Mouse (Mus musculus) neural tube, embryonic 13.5 days (tissue): ENCODE measurements at regions not wholly inside any gene's neighbourhood (a gene's known extent, or its start where the extent isn't known, plus 50 kb on each side); places are given as distances from the start of the nearest gene placed in this dataset.

Experiments used
- ATAC-seq: fragments of 200-750 bp; cut with Nextera tagmentation; 2 replicates; pipeline ENCODE4 v1.8.0; 2017; ENCODE audit warnings: low read depth, mild to moderate bottlenecking, moderate TSS enrichment, moderate library complexity
- H3K27ac ChIP-seq: fragments of 300-500 bp; sonication (generic); replicated peaks from 2 replicates; pipeline ENCODE4 v1.5.1; 2015; ENCODE audit warnings: moderate library complexity, mild to moderate bottlenecking, inconsistent platforms
- H3K27me3 ChIP-seq: fragments of 300-500 bp; sonication (generic); 2 replicates; pipeline ENCODE4 v1.6.1; 2015; ENCODE audit warnings: mild to moderate bottlenecking, inconsistent platforms
- H3K36me3 ChIP-seq: fragments of 300-500 bp; sonication (generic); 2 replicates; pipeline ENCODE4 v1.6.1; 2015; ENCODE audit warnings: mild to moderate bottlenecking, inconsistent platforms
- H3K4me1 ChIP-seq: fragments of 300-500 bp; sonication (generic); replicated peaks from 2 replicates; pipeline ENCODE4 v1.6.1; 2015; ENCODE audit warnings: inconsistent platforms
- H3K4me2 ChIP-seq: fragments of 300-500 bp; sonication (generic); 2 replicates; pipeline ENCODE4 v1.6.1; 2015; ENCODE audit warnings: inconsistent platforms, mild to moderate bottlenecking, moderate library complexity
- H3K4me3 ChIP-seq: fragments of 300-500 bp; sonication (generic); 2 replicates; pipeline ENCODE4 v1.5.1; 2015; ENCODE audit warnings: mild to moderate bottlenecking, inconsistent platforms
- H3K9ac ChIP-seq: fragments of 300-500 bp; sonication (generic); 2 replicates; pipeline ENCODE4 v1.6.1; 2015; ENCODE audit warnings: moderate library complexity, mild to moderate bottlenecking, inconsistent platforms
- H3K9me3 ChIP-seq: fragments of 300-500 bp; sonication (generic); 2 replicates; pipeline ENCODE4 v1.6.1; 2016; ENCODE audit warnings: inconsistent platforms
- WGBS: fragments of 180-500 bp; shearing (Covaris S2); methylation state at CpG from one replicate; pipeline ENCODE4 v1.1.7; 2015; 5-methylcytosine and 5-hydroxymethylcytosine counted together

DNA sequence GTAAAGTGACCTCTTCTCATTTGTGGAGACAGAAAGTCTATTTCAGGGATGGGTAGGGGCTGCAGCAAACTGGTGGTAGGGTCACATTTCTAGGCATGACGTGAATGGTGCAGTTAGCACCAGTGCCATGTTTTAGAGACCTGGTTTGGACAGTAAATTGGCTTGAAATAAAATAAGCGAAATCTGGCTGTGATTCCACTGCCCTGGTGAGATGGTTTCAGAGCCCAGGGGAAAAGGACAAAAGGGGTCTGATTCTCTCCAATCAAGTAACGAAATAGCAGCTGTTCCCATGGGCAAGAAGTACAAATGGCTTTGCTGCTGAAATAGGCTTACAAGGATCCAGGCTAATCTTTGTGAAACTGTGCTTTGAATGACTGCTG is 350.5 kb upstream of the Id4 start:
- H3K9ac ChIP-seq, result no peak overlapping the region
- H3K9me3 ChIP-seq, result no peaks in the 10 kb centered on the region
- peaks cover 5% of the 10 kb centered on the region; the same call in 1 of the 2 replicates for H3K4me1 ChIP-seq
- WGBS, result 61% methylated on average over 3 of the region's 3 CpGs
- H3K36me3 ChIP-seq, result no peaks in the 10 kb centered on the region
- H3K4me2 ChIP-seq, result no peak overlapping the region
- H3K27ac ChIP-seq, result 0 out of 2 replicates have a peak overlapping the region, but pooled peaks have one; percentile 23
- no peak overlapping the region for H3K4me3 ChIP-seq
- no peaks in the 10 kb centered on the region for H3K27me3 ChIP-seq
- ATAC-seq, result no peak

DNA sequence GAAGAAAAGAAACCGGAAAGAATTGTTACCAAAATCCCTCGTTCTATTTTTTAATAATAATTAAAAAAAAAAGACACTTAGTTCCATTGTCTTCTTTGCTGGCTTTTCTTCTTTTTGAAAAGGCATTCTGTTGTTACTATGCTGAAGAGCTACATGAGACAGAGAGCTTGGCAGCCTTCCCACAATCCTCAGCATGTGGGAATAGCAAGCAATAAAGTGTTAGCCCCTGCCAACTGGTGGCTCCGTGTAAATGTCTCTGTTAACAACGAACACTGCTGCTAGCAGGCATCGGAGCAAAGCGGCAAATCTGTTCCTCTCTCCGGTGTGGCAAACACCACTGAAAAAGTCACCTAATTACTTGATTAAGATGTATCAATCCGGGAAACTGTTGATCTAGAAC is 344.6 kb upstream of the Id4 start:
- Histone ChIP-seq H3K9ac (no peak overlapping the region), H3K4me1 (no peaks in the 10 kb centered on the region), H3K27ac (no peak overlapping the region), H3K36me3 (no peaks in the 10 kb centered on the region), H3K4me3 (no peak overlapping the region), H3K27me3 (no peaks in the 10 kb centered on the region), H3K4me2 (no peak overlapping the region), H3K9me3 (no peaks in the 10 kb centered on the region)
- ATAC-seq, result no peak
- WGBS, result 60% methylated on average over 8 of the region's 8 CpGs

DNA sequence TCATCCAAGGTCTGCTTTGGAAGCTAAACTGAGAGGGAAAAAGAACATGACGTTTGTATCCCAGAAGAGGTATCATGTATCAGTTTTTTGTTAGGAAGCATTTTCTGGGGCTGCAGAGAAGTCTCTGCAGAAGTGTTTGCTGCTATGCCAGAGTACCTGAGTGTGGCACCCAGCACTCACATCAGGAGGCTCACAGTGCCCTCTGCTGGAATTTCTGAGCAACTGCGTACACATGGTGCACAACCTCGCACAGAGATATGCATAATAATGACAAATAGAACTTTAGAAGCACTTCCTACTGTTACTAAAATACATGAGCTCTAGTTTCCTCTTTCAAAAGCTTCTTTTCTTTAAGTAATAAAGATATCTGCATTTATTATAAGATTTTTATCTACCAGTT is 343.7 kb upstream of the Id4 start:
- Histone ChIP-seq H3K4me1 (no peaks in the 10 kb centered on the region), H3K4me2 (no peak overlapping the region), H3K9me3 (no peaks in the 10 kb centered on the region), H3K36me3 (no peaks in the 10 kb centered on the region), H3K27ac (no peak overlapping the region), H3K4me3 (no peak overlapping the region), H3K9ac (no peak overlapping the region), H3K27me3 (no peaks in the 10 kb centered on the region)
- no peak for ATAC-seq
- WGBS, result 98% methylated on average over 3 of the region's 3 CpGs

DNA sequence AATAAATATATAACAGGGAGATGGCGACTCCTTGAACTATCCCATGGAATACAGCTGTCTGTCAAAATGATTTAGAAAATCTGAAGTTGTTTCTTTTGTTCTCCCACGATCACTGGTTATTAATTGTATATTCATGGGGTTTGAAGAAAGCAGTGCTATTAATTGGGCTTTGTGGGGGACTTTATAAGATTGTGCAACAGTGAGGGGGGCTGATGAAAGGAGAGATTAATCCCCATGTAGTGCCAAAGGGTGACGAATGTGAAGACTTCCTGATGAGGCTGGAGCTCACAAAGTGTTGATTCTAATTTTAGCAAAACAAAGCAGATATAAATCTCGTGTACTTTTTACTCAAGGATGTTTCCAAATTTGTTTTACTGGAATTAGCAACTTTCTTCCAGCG is 340.0 kb upstream of the Id4 start:
- Histone ChIP-seq H3K4me3 (no peak overlapping the region), H3K9me3 (no peaks in the 10 kb centered on the region), H3K27me3 (no peaks in the 10 kb centered on the region), H3K36me3 (no peaks in the 10 kb centered on the region), H3K9ac (no peak overlapping the region), H3K4me2 (no peak overlapping the region), H3K27ac (no peak overlapping the region), H3K4me1 (no peaks in the 10 kb centered on the region)
- WGBS, result 66% methylated on average over 5 of the region's 5 CpGs
- no peak for ATAC-seq

DNA sequence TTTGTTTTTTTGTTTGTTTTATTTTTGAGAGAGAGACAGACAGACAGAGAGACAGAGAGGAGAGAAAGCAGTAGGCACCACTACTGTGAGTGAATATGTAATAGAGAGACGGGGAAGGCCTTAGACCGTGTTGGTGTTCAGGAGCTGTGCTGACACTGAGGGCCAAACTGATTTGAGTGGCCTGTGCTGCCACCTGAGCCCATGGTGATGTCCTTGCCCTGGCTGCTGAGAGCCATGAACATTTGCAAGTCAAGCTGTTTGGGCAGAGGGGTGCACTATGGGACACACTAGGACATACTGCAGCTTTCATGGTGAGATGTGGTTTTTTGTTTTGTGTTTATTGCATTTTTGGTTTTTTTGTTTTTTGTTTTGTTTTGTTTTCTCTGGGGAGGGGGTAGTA is 320.3 kb upstream of the Id4 start:
- H3K27ac ChIP-seq, result no peak overlapping the region
- no peak overlapping the region for H3K9ac ChIP-seq
- ATAC-seq, result no peak
- H3K4me3 ChIP-seq, result no peak overlapping the region
- H3K4me2 ChIP-seq, result no peak overlapping the region
- peaks cover 22% of the 10 kb centered on the region for H3K4me1 ChIP-seq
- WGBS, result 41% methylated on average over 2 of the region's 2 CpGs
- no peaks in the 10 kb centered on the region for H3K36me3 ChIP-seq
- H3K9me3 ChIP-seq, result no peaks in the 10 kb centered on the region
- no peaks in the 10 kb centered on the region for H3K27me3 ChIP-seq

- H3K27ac ChIP-seq, result peak overlapping the region; percentile 90
- 9% methylated on average over 8 of the region's 8 CpGs for whole genome bisulfite sequencing
- H3K4me1 ChIP-seq, result peaks cover 22% of the 10 kb centered on the region
- peak overlapping the region; percentile 49 for H3K4me2 ChIP-seq
- no peaks in the 10 kb centered on the region for H3K27me3 ChIP-seq
- peak; percentile 72 for ATAC-seq
- peak overlapping the region; percentile 20 for H3K4me3 ChIP-seq
- no peaks in the 10 kb centered on the region for H3K36me3 ChIP-seq
- no peaks in the 10 kb centered on the region for H3K9me3 ChIP-seq
- peak overlapping the region; percentile 66 for H3K9ac ChIP-seq
These were observed 318.6 kb upstream of the Id4 start for GRCm38 (mm10) chr13:47942368-47942787.

GRCm38 (mm10) chr13:47943645-47944044 is 317.4 kb upstream of the Id4 start:
- no peak for ATAC-seq
- Histone ChIP-seq H3K4me1 (peaks cover 29% of the 10 kb centered on the region), H3K27ac (0 out of 2 replicates have a peak overlapping the region, but pooled peaks have one; percentile 13), H3K4me3 (no peak overlapping the region), H3K9me3 (no peaks in the 10 kb centered on the region), H3K36me3 (no peaks in the 10 kb centered on the region), H3K9ac (no peak overlapping the region), H3K27me3 (no peaks in the 10 kb centered on the region), H3K4me2 (no peak overlapping the region)
- 85% methylated on average over 5 of the region's 5 CpGs for WGBS

DNA sequence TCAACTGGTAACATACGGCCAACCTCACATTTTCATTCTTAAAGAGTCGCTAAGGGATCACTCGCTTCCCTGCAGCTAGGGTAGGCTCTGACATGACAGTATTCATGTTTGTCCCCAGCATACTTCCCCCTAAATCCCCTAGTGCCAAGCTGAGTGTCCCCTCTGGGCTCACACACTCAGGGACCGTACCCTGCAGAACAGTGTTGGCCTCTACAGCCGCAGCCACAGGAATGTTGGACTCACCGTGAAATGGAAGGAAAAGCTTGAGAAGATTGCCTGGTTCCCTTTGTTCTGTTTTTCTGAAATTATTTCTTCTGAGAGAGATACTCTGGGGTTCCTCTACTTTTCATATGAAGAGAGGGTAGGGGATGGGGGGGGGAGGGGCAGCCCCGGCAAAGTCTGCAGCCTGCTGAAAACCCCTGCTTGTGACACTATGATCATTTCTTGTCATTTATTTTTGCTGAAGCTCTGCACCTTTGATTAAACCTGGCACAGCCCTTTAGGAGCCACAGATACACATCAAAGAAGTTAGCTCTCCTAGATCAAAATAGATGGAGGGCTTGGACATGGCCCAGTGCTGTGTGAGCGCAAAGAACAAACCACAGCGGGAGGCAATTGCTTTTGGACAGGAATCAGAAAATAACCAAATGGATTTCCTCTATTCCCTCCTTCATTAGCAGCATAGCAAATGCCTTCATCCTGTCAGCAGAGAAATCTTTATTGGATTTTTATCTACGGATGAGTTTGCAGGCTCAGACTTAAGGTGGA is 312.7 kb upstream of the Id4 start:
- Histone ChIP-seq H3K4me1 (peaks cover 26% of the 10 kb centered on the region), H3K36me3 (no peaks in the 10 kb centered on the region), H3K9ac (no peak overlapping the region), H3K27me3 (no peaks in the 10 kb centered on the region), H3K4me3 (no peak overlapping the region), H3K4me2 (no peak overlapping the region), H3K27ac (0 out of 2 replicates have a peak overlapping the region, but pooled peaks have one; percentile 28), H3K9me3 (no peaks in the 10 kb centered on the region)
- no peak for ATAC-seq
- WGBS, result 74% methylated on average over 10 of the region's 10 CpGs

DNA sequence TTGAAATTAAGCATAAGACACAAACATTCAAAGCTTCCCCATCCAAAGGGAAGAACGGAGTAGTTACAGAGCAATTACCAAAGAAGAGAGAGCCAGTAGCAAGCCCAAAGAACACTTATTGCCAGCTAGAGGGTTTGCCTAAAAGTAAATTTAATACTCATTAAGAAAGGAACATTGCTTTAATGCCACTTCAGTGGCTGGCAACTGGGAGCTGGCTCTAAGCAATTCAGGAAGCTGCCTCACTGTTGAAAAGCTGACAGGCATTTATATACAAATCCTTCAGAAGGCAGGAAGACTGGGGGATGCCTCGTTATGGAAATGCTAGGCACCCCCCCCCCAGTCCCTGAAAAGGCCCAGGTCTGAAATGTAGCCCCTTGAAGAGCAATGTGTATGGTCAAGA is 310.6 kb upstream of the Id4 start:
- WGBS, result 44% methylated on average over 2 of the region's 2 CpGs
- no peak for ATAC-seq
- Histone ChIP-seq H3K27ac (peak overlapping the region; percentile 79), H3K4me2 (no peak overlapping the region), H3K9ac (no peak overlapping the region), H3K27me3 (no peaks in the 10 kb centered on the region), H3K9me3 (no peaks in the 10 kb centered on the region), H3K4me3 (no peak overlapping the region), H3K4me1 (peaks cover 31% of the 10 kb centered on the region), H3K36me3 (no peaks in the 10 kb centered on the region)

DNA sequence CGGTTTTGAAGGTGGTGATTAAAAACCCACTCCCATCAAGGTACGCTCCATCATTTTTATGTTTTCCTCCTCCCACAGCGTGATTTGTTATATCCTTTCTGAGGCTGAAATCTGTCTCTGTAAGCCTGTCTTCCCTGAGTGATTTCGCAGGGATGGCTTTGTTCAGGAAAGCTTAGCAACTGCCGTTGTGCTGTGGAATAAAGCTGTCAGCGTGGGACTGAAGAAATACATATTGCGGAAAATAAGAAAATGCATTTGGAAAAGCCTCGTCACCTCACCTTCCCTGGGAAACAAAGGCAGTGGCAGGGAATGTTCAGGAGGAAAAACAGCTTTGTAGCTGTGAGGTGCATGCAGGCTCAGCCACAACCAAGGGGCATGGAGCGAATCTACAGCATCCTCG is 310.0 kb upstream of the Id4 start:
- Histone ChIP-seq H3K4me1 (peaks cover 36% of the 10 kb centered on the region), H3K4me2 (no peak overlapping the region), H3K4me3 (no peak overlapping the region), H3K27ac (peak overlapping the region; percentile 79), H3K36me3 (no peaks in the 10 kb centered on the region), H3K9ac (peak overlapping the region; percentile 53; the same call in 1 of the 2 replicates), H3K27me3 (no peaks in the 10 kb centered on the region), H3K9me3 (no peaks in the 10 kb centered on the region)
- no peak for ATAC-seq
- WGBS, result 51% methylated on average over 10 of the region's 10 CpGs

DNA sequence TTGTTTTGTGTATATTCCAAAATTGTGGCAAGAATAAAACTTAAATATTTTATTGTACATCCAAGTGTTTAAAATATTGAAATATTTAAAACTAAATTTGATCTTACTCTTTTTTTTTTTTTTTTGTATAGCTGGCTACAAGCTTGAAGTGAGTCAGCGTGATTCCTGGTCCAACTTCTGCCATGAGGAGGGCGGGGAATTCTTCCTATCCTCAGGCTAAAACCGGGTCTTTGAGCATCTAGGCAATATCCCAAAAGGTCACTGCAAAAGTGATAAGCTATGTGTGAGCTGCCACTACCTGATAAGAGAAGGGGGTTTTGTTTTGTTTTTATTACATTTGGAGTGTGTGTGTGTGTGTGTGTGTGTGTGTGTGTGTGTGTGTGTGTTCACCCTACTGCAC is 308.1 kb upstream of the Id4 start:
- Histone ChIP-seq H3K27ac (no peak overlapping the region), H3K36me3 (no peaks in the 10 kb centered on the region), H3K9me3 (no peaks in the 10 kb centered on the region), H3K9ac (no peak overlapping the region), H3K4me1 (peaks cover 41% of the 10 kb centered on the region), H3K4me2 (no peak overlapping the region), H3K27me3 (no peaks in the 10 kb centered on the region), H3K4me3 (no peak overlapping the region)
- ATAC-seq, result no peak
- 86% methylated on average over 3 of the region's 3 CpGs for WGBS

DNA sequence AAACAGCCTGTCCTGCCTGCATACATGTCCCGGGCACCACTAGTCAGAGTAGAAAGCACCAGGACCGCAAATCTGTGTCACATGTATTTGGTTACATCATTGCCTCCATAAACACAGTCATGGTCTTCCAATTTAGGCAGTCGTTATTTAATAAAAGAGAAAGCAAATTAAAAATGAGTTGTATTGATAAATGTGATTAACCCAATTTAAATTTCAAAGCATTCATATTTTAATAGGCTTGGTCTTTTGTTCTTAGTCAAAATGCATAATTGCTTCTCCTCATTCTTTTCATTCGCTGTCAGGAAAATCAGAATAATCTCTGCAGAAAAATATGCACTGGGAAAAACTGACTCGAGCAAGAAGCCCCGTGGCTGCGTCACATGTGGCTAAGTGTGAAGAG is 307.3 kb upstream of the Id4 start:
- Histone ChIP-seq H3K9me3 (no peaks in the 10 kb centered on the region), H3K4me1 (peaks cover 34% of the 10 kb centered on the region), H3K9ac (no peak overlapping the region), H3K27me3 (no peaks in the 10 kb centered on the region), H3K36me3 (no peaks in the 10 kb centered on the region), H3K4me2 (no peak overlapping the region), H3K27ac (no peak overlapping the region), H3K4me3 (no peak overlapping the region)
- ATAC-seq, result no peak
- 74% methylated on average over 7 of the region's 7 CpGs for WGBS

DNA sequence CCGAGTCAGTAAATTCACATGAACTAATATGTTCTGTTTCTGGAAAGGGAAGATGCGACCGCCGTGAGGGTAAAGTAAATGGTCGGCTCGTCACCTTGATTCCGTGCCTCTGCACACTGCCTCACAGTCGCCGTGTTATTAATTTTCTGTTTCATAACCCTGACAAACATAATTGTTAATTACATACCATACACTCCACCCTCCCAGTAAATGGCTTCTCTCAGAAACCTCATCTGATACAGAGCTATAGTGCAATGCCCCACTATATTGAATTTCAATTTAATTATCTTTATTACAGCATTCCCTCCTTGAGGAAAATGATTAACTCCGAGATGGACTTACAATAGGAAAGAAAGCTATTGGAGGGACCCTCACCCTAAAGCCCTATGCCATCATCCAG is 305.5 kb upstream of the Id4 start:
- Histone ChIP-seq H3K9me3 (no peaks in the 10 kb centered on the region), H3K4me2 (peak overlapping the region; percentile 24; the same call in 1 of the 2 replicates), H3K9ac (no peak overlapping the region), H3K4me1 (peaks cover 30% of the 10 kb centered on the region), H3K27me3 (no peaks in the 10 kb centered on the region), H3K27ac (peak overlapping the region; percentile 81), H3K4me3 (no peak overlapping the region), H3K36me3 (no peaks in the 10 kb centered on the region)
- WGBS, result 41% methylated on average over 10 of the region's 10 CpGs
- ATAC-seq, result peak; percentile 80
